Mouse (Mus musculus) embryonic fibroblast, embryonic 13.5 days (primary cell): ENCODE measurements around the gene Upf2.

Source experiments
- CTCF ChIP-seq: IDR thresholded peaks from 2 replicates; pipeline ENCODE4 v1.5.1; 2011; ENCODE audit warnings: mild to moderate bottlenecking, control low read depth, low read length, moderate library complexity, borderline replicate concordance; ENCODE audit not compliant: insufficient read depth
- POLR2A ChIP-seq: IDR thresholded peaks from 2 replicates; pipeline ENCODE4 v1.6.1; 2011; ENCODE audit warnings: low read depth, mild to moderate bottlenecking, control low read depth, low read length, moderate library complexity

GRCm38 (mm10) chr2:5929793-5930192 lies 21.5 kb upstream of the Upf2 start:
- no peak for TF ChIP-seq POLR2A
- no peak for TF ChIP-seq CTCF
